Mouse (Mus musculus): Measurements from ENCODE around the gene Osgep. TPM values are rescaled to one million over a fixed set of nuclear protein-coding genes. Genes with fewer than 3 reads are reported as not detected.

Gene Osgep
- total and polyA plus RNA-seq, 2 experiments from 2014 or later = 93.3 to 106 TPM

DNA sequence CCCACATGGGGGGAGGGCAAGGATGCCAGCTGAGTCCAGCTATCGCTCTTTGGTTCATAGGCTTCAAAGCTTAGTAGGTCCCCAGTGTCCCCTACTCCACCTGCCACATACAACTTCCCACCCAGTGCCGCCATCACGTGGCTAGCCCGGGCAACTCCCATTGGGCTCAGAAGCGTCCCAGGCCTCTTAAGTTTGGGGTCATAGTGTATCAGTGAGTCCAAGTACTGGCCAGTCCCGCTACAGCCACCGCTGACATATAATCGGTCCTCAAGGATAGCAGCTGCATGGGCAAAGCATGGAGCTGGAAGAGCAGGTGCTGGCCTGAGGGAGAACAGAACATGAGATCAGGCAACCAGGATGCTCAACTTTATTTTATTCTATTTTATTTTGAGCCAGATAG, 33.1 kb downstream of the Osgep start:
- Histone ChIP-seq H3K27me3 (ENCODE audit: control insufficient read depth, insufficient read depth, low read length) (no peaks in the 10 kb centered on the region), H3K4me3 (ENCODE audit: low read depth, low read length) (no peak overlapping the region), H3K9me3 (replicated peaks; ENCODE audit: control insufficient read depth, low read length) (no peaks in the 10 kb centered on the region), H3K9ac (replicated peaks; ENCODE audit: low read depth, low read length) (no peak overlapping the region), H3K27ac (ENCODE audit: low read depth) (no peak overlapping the region), H3K4me1 (ENCODE audit: control insufficient read depth, insufficient read depth) (no peaks in the 10 kb centered on the region), H3K36me3 (replicated peaks; ENCODE audit: control insufficient read depth, insufficient read depth, low read length) (no peaks in the 10 kb centered on the region), H3K4me2 (ENCODE audit: low read depth, low read length) (no peak overlapping the region)
- TF ChIP-seq EP300 (IDR thresholded peaks at IDR 0.05; ENCODE audit: low read depth) = no peak
- TF ChIP-seq CTCF (IDR thresholded peaks at IDR 0.05; ENCODE audit: low read depth) = no peak
- no peak for DNase-seq (ENCODE audit: low spot score)
- no peak for ATAC-seq (ENCODE audit: insufficient read depth, low read depth)
- WGBS = 86% methylated on average over 8 of the region's 8 CpGs

DNA sequence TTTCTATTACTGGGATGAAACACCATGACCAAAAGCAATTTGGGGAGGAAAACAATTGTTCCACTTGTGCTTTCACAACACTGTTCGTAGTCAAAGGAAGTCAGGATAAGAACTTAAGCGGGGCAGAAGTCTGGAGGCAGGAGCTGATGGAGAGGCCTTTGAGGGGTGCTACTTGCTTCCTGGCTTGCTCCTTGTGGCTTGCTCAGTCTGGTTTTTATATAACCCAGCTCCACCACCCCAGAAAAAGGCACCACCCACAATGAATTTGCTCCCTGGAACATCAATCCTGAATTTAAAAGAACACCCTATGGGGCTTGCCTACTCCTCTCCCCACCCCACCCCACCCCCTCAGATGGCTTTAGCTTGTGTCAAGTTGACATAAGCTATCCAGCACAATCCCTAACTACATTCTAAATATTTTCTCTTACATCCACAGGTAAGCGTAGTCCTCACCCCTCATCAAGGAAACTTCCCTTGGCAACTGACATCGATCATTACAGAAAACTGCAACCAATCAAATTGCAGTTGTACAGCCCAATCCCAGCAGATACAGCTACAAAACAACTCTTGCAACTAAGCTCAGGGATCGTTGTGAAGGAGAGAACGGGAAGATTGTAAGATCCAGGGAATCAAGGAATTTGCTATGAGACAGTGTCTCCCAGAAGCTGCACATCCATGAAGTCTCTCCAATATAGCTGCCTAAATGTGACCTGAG, 48.3 kb downstream of the Osgep start:
- H3K36me3 ChIP-seq (replicated peaks; ENCODE audit: control insufficient read depth, insufficient read depth, low read length) = no peaks in the 10 kb centered on the region; the same call in 1 of the 2 replicates
- no peak for ATAC-seq (ENCODE audit: insufficient read depth, low read depth)
- TF ChIP-seq CTCF (IDR thresholded peaks at IDR 0.05; ENCODE audit: low read depth) (no peak), EP300 (IDR thresholded peaks at IDR 0.05; ENCODE audit: low read depth) (no peak)
- no peaks in the 10 kb centered on the region for H3K9me3 ChIP-seq (replicated peaks; ENCODE audit: control insufficient read depth, low read length)
- no peaks in the 10 kb centered on the region for H3K4me1 ChIP-seq (ENCODE audit: control insufficient read depth, insufficient read depth)
- H3K27ac ChIP-seq (ENCODE audit: low read depth) = no peak overlapping the region
- no peak overlapping the region for H3K9ac ChIP-seq (replicated peaks; ENCODE audit: low read depth, low read length)
- WGBS = 84% methylated on average over 6 of the region's 6 CpGs
- DNase-seq (ENCODE audit: low spot score) = no peak
- H3K4me3 ChIP-seq (ENCODE audit: low read depth, low read length) = no peak overlapping the region
- no peak overlapping the region for H3K4me2 ChIP-seq (ENCODE audit: low read depth, low read length)
- no peaks in the 10 kb centered on the region for H3K27me3 ChIP-seq (ENCODE audit: control insufficient read depth, insufficient read depth, low read length)

DNA sequence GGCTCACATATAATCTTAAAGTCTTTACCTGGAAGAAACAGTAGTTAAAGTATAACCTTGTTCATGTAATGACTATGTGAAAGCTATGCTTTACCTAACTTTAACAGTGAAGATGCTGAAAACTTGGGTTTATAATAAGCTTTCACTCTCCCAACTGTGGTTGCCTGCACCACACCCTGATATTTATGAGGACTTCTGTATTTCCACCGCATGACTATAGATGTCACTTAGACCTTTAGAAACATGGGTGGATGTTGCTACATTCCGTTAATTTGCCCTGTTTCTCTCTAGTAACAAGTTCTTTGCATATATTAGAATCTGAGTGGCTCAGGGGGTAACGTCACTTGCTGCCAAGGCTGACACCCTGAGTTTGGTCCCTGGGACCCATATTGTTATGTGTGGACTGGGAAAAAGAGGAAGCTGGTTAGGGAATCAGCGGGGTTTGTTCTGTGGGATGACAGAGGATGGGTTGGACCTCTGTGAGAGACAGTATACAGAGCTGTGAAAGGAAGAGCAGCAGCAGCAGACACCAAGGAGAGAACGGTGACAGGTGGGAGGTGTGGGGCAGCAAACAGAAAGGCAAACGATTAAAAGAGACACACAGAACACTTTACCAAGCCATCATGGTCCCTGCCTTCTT, 49.0 kb downstream of the Osgep start:
- no peak overlapping the region for H3K9ac ChIP-seq (replicated peaks; ENCODE audit: low read depth, low read length)
- 72% methylated on average over 6 of the region's 6 CpGs for WGBS
- H3K4me3 ChIP-seq (ENCODE audit: low read depth, low read length) = no peak overlapping the region
- H3K36me3 ChIP-seq (replicated peaks; ENCODE audit: control insufficient read depth, insufficient read depth, low read length) = no peaks in the 10 kb centered on the region; the same call in 1 of the 2 replicates
- ATAC-seq (ENCODE audit: insufficient read depth, low read depth) (no peak), DNase-seq (ENCODE audit: low spot score) (no peak)
- TF ChIP-seq EP300 (IDR thresholded peaks at IDR 0.05; ENCODE audit: low read depth) = no peak
- TF ChIP-seq CTCF (IDR thresholded peaks at IDR 0.05; ENCODE audit: low read depth) = no peak
- H3K27ac ChIP-seq (ENCODE audit: low read depth) = no peak overlapping the region
- H3K4me1 ChIP-seq (ENCODE audit: control insufficient read depth, insufficient read depth) = no peaks in the 10 kb centered on the region
- H3K9me3 ChIP-seq (replicated peaks; ENCODE audit: control insufficient read depth, low read length) = no peaks in the 10 kb centered on the region
- no peak overlapping the region for H3K4me2 ChIP-seq (ENCODE audit: low read depth, low read length)
- H3K27me3 ChIP-seq (ENCODE audit: control insufficient read depth, insufficient read depth, low read length) = no peaks in the 10 kb centered on the region

DNA sequence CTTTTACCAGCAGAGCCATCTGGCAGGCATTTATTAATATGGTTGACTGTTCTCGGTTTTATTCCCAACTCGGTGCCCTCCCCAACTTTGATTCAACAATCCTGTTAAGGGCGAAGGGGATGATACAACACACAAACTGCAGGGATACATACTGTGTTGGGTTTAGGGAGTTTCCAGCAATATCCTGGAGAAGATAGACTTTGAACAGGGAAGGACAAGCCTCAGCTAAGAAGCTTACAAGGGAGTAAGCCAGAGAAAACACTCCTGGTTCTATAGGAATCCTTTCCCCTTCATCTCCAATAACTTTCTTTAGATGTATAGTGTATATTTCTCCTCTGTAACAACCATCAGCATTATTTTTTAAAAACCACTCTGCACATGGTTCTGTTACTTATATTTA, 49.5 kb downstream of the Osgep start:
- Histone ChIP-seq H3K9ac (replicated peaks; ENCODE audit: low read depth, low read length) (no peak overlapping the region), H3K9me3 (replicated peaks; ENCODE audit: control insufficient read depth, low read length) (no peaks in the 10 kb centered on the region), H3K4me1 (ENCODE audit: control insufficient read depth, insufficient read depth) (no peaks in the 10 kb centered on the region), H3K4me3 (ENCODE audit: low read depth, low read length) (no peak overlapping the region), H3K36me3 (replicated peaks; ENCODE audit: control insufficient read depth, insufficient read depth, low read length) (no peaks in the 10 kb centered on the region; the same call in 1 of the 2 replicates), H3K27ac (ENCODE audit: low read depth) (no peak overlapping the region), H3K27me3 (ENCODE audit: control insufficient read depth, insufficient read depth, low read length) (no peaks in the 10 kb centered on the region), H3K4me2 (ENCODE audit: low read depth, low read length) (no peak overlapping the region)
- TF ChIP-seq EP300 (IDR thresholded peaks at IDR 0.05; ENCODE audit: low read depth) (no peak), CTCF (IDR thresholded peaks at IDR 0.05; ENCODE audit: low read depth) (no peak)
- WGBS = 76% methylated on average over 3 of the region's 3 CpGs
- DNase-seq (ENCODE audit: low spot score) = no peak
- ATAC-seq (ENCODE audit: insufficient read depth, low read depth) = no peak

DNA sequence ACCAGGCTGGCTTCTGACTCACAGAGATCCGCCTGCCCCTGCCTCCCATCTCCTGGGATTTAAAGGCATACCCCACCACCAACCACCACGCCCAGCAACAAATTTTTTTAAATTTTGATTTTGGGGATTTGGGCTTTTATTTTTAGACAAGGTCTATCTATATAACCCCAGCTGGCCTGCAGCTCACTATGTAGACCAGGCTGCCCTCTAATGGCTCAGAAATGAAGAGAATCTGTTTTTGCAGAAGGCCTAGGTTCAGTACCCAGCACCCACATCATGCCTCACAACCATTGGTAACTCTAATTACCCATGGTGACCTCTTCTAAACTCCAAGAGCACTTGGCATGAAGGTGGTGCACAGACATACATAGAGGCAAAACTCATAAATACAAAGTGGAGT, 53.4 kb downstream of the Osgep start:
- Histone ChIP-seq H3K9me3 (replicated peaks; ENCODE audit: control insufficient read depth, low read length) (no peaks in the 10 kb centered on the region), H3K27me3 (ENCODE audit: control insufficient read depth, insufficient read depth, low read length) (no peaks in the 10 kb centered on the region), H3K4me1 (ENCODE audit: control insufficient read depth, insufficient read depth) (no peaks in the 10 kb centered on the region), H3K4me2 (ENCODE audit: low read depth, low read length) (no peak overlapping the region), H3K36me3 (replicated peaks; ENCODE audit: control insufficient read depth, insufficient read depth, low read length) (peaks cover 17% of the 10 kb centered on the region), H3K9ac (replicated peaks; ENCODE audit: low read depth, low read length) (no peak overlapping the region), H3K4me3 (ENCODE audit: low read depth, low read length) (no peak overlapping the region), H3K27ac (ENCODE audit: low read depth) (peak overlapping the region; percentile 79; the same call in 1 of the 2 replicates)
- ATAC-seq (ENCODE audit: insufficient read depth, low read depth) (no peak), DNase-seq (ENCODE audit: low spot score) (no peak)
- 88% methylated on average over 2 of the region's 2 CpGs for WGBS
- TF ChIP-seq EP300 (IDR thresholded peaks at IDR 0.05; ENCODE audit: low read depth) (no peak), CTCF (IDR thresholded peaks at IDR 0.05; ENCODE audit: low read depth) (no peak)

Measured in heart, postnatal 0 days (tissue).